Mouse (Mus musculus) retina, postnatal 7 days (tissue): ENCODE results near the gene Efna3.

Experiments
- DNase-seq: peaks from one replicate; pipeline ENCODE4 v3.0.0-alpha.2; 2012; ENCODE audit warnings: low read depth, low spot score

The Efna3 gene

DNA sequence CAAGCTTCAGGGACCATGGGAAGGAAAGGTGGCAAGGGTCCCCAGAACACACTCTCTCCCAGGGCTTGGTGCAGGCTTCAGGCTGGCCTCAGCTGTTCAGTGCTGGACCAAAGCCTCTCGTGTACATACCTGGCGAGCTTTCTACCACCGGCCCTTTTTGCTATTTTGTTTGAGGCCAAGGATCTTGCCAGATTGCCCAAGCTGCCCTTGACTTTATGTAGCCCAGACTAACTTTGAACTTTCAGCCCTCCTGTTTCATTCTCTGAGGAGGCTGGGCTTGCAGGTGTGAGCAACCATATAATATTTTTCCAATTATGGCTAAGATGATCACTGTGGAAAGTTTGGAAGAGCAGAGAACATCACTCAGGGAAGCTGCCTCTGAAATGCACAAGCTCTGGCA is 38.5 kb downstream of the Efna3 start:
- no peak for DNase-seq

- DNase-seq: no peak
Measured at GRCm38 (mm10) chr3:89282291-89282643, 40.5 kb downstream of the Efna3 start.

DNA sequence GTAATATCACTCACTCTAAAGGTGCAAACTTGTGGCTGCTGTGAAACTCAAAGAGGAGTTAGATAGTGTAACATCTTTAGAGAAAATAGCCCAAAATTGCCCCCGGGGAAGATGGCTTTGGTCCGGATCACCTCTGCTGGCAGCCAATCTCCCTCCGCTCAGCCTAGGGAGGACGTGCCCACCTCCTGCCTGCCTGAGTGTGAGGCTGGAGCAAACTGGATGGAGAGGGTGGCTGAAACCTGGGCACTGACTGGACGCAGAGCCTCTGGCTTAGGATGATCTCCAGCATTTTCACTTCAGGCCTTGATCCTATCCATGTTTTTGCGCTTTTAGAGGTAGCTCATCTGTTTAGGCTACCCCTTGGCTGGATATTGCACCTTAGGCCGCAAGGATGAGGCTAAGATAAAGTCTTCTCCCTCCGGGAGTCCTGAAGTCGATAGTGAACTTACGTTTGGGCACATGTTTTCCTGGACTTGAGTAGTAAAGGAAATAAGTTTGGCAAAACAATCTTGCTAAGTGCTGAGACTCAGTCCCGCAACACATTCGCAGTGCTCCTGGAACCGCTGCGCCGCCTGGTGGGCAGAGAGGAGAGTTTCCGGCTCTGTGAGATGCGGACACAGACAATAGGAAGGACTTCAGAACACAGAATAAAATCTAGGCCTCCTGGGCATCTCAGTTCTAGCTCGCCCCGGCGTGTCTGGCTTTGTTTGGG is 41.0 kb downstream of the Efna3 start:
- DNase-seq: peak; percentile 76

- DNase-seq: no peak
Measured at GRCm38 (mm10) chr3:89280606-89281511, 41.9 kb downstream of the Efna3 start, which contains the start of gene Efna1. Efna1 (minus strand) TSS chr3:89281142.

DNA sequence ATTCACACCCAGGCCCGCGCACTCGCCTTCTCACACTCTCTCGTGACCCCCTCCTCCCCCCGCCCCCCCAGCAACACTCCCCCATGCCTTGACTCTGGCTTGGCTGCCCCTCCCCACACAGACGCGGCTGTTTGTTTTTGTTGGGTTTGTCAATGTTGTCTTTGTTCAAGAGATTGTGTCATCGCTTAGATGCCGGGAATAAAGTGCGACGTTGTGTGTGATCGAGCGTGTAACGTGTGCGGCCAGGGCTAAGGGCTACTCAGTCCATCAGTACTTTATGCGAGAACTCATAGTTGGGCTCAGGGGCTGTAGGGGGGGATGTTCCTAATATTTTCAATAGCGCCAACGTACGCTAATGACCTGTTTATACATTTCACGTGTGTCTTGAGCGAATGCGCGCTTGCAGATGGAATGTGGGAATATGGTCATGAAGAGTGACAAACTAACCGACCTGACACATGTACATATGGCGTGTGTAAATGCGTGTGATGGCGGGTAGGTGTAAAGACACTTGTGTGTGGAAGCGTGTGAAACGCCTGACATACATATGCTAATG is 42.6 kb downstream of the Efna3 start:
- no peak for DNase-seq

DNA sequence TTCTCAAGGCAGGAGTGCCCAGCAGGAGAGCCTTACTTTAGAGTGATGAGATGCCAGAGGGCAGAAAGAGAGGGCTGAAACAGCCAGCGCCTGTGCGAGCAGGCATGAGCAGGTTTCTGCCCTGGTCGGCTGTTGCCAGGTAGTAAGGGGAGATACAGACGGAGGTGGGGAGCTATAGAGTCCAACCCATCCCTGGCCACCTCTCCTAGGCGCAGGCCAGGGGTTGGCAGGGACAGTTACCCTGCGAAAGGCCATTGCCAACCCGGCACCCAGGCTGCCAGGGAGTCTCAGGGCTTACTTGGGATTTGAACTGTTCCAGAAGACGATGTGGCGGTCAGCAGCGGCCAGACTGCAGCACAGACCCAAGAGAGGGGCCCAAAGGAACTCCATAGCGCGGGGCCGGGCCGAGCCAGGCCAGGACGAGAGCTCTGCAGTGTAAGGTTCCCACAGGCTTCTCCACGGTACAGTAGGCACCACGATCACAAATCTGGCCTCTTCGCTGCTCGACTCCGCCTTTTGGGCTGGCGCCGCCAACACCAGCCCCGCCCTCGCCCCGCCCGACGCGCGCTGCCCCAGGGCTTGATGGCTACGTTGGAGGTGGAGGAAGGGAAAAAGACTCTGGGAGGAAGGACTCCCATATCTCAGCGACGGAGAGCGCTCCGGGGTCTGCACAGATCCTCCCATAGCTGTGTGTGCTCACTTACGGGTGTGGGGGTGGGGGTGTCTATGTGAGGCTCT is 43.4 kb downstream of the Efna3 start:
- no peak for DNase-seq

DNA sequence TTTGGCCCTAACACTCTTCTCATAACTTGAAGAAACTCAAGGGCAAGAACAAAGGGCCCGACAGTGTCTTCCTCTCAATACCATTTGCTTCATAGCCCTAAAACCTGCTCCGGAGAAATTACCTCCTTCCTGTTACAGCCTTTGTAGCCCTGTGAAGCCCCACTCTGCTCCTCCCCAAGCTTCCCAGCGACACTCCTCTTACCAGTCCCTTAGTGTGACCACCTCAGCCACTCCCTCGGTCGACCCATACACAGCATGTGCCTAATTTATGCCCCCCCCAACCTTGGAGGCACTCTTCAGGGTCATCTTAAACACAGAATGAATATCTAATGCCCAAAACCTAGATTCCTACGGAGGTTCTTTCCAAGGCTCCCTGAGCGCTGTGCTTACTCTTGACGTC is 44.1 kb downstream of the Efna3 start:
- no peak for DNase-seq

- no peak for DNase-seq
Measured at GRCm38 (mm10) chr3:89278107-89278506, 44.7 kb downstream of the Efna3 start.

DNA sequence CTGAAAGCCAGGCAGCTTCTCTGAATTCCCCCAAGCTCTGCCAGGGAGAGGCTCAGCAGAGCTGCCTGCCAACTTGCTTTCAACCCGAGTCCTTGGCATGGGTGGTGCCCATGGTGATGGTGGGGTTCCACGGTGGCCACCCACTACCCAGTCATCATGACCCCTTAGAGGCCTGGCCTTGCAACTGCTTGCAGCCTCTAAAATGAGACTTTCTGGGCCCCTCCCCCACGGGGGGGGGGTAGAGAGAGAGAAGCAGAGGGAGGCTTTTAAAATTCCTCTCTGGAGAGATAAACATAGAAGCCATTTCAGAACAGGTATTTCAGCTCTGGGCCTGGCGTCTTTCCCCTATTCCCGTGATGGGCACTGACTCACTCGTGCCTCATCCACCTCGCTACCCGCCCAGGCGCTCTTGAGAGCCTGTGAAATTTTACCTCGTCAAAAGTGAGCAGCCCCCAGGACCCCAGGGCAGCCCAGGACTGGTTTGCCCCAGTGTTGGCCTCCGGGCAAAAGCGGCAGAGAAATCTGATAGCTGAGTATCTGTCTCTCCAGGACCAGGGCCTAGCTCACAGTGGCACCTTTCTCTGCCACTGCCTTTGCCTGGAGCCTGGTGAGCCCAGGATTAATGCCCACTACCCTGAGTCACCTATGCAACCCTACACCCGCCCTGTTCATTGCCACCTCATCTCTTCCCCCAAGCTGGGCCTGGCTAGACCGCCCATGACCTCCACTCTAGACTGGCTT is 45.3 kb downstream of the Efna3 start:
- no peak for DNase-seq

GRCm38 (mm10) chr3:89276061-89276460 is 46.7 kb downstream of the Efna3 start:
- DNase-seq: no peak

DNA sequence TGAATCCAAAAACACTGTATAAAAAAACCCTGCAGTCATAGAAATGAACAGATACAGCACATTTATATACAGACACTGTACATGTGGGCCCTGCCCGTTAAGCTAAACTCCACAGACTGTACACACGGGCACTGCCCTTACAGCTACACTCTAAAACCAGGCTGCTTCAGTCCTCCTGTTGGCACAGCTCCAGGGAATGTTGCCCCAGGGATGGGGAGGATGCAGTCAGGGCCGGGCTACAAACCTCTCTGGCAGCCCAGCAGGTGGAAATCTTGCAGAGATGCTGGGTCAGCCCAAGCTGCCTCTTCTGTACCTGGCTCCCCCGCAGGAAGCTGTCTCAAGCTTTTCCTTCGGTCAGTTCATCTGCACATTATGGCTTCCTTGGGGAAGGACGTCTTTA is 51.0 kb downstream of the Efna3 start:
- DNase-seq: no peak

DNA sequence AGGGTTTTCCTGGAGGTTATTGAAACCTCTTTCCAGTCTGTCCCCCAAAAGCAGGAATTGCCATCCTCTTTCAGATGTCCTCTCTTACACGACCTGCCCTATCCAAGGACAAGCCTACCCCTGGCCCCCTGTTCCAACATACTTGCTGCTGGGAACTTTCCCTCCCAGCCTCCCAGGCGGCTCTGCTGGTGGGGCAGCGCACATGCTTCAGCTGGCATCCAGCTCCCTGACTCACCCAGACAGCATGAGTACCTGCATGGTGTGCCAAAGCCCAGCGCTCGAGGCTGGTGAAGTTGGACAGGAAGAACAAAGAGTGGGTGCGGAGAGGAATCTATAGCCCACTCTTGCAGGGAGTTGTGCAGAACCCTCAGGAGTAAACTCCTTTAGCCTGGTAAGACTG is 51.9 kb downstream of the Efna3 start:
- no peak for DNase-seq

- no peak for DNase-seq
Measured at GRCm38 (mm10) chr3:89270051-89270755, 52.6 kb downstream of the Efna3 start, which contains the start of gene Slc50a1. Slc50a1 (minus strand) TSS chr3:89270570.

DNA sequence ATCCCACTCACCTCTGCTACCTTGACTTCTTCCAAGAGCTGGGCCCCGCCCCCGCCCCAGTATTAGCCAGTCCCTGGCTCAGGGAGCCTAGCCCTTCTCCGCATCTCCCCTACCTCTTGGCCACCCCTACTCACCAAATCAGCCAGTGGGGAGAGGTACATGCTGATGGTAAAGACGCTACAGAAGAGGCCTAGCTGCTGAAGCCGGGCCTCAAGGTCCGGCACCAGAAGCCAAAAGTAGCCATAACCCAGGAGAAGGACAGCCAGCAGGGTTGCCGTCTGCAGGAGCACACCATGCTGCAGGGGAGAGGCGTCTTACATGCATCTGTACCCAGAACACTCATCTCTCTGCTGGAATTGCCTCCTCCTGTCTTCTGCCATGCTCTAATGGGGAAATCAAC is 53.8 kb downstream of the Efna3 start:
- no peak for DNase-seq

- no peak for DNase-seq
Measured at GRCm38 (mm10) chr3:89266439-89266893, 56.3 kb downstream of the Efna3 start.
